Mouse (Mus musculus): ENCODE data around the gene Odf2.

GRCm38 (mm10) chr2:29910042-29910441 is 21.0 kb downstream of the Odf2 start:
- TF ChIP-seq POLR2A (IDR thresholded peaks at IDR 0.05; ENCODE audit: insufficient read length, low read depth) (no peak), E2F4 (IDR thresholded peaks at IDR 0.05; ENCODE audit: insufficient read depth) (no peak), CEBPB (IDR thresholded peaks at IDR 0.05; ENCODE audit: insufficient read depth, poor library complexity, severe bottlenecking) (no peak)

All from myocyte (in vitro differentiated cells).